In genomic region chr4:143361520-143361919, GRCm38 (mm10) we compare ENCODE assay signal across 23 mouse cellular contexts. TPM values are rescaled to one million over a fixed set of nuclear protein-coding genes. Genes with fewer than 3 reads are reported as not detected.
DNase-seq lines count a peak whose midpoint lies in the region; ATAC-seq and TF ChIP-seq lines count a peak whose summit lies in the region.
"Had no signal": no experiment of that assay in that cellular context is flagged by ENCODE, and none has a peak within 500 bp of the region (broad histone marks: within the 10 kb centered on the region; RNA-seq: fewer than 3 reads in every experiment).

No protein-coding gene starts in this region.

- DNase-seq in cerebellum, postnatal 14 days: peak; percentile 56
- DNase-seq in hindbrain, postnatal 0 days (ENCODE audit: low spot score): peak; percentile 39
- DNase-seq in hindbrain, embryonic 10.5 days (ENCODE audit: low spot score): no peak
- DNase-seq in liver, embryonic 11.5 days (ENCODE audit: low spot score): no peak
- DNase-seq in retina, postnatal 7 days (ENCODE audit: low read depth, low spot score): peak; percentile 51
- no peak for DNase-seq in lung, postnatal 0 days (ENCODE audit: low spot score)
- DNase-seq: adrenal gland, adult 2 months; cerebellum, adult 11-12 months; kidney, adult 2 months; kidney, postnatal 14 days; layer of hippocampus, adult 9-11 months; thymus, postnatal 36 days had no signal

- no peaks in the 10 kb centered on the region for H3K27me3 ChIP-seq in hindbrain, postnatal 0 days (ENCODE audit: insufficient read depth, low read length)
- no peaks in the 10 kb centered on the region for H3K27me3 ChIP-seq in hindbrain, embryonic 10.5 days (ENCODE audit: insufficient read depth, poor library complexity, severe bottlenecking)
- no peaks in the 10 kb centered on the region for H3K27me3 ChIP-seq in liver, embryonic 11.5 days (replicated peaks; ENCODE audit: control insufficient read depth, insufficient read depth, low read length)
- no peaks in the 10 kb centered on the region for H3K27me3 ChIP-seq in lung, postnatal 0 days (replicated peaks; ENCODE audit: insufficient read depth, low read length)
- H3K27me3 ChIP-seq: heart, embryonic 12.5 days; limb, embryonic 15.5 days; midbrain, embryonic 15.5 days had no signal

- no peak for TF ChIP-seq CTCF in hindbrain, postnatal 0 days (IDR thresholded peaks at IDR 0.05; ENCODE audit: low read depth)
- TF ChIP-seq CTCF in lung, postnatal 0 days (IDR thresholded peaks at IDR 0.05): no peak

- no peak overlapping the region for H3K4me3 ChIP-seq in hindbrain, postnatal 0 days (ENCODE audit: low read length)
- H3K4me3 ChIP-seq in hindbrain, embryonic 10.5 days: no peak overlapping the region
- no peak overlapping the region for H3K4me3 ChIP-seq in liver, embryonic 11.5 days (ENCODE audit: low read depth, low read length)
- H3K4me3 ChIP-seq in lung, postnatal 0 days (ENCODE audit: low read depth, low read length): no peak overlapping the region
- H3K4me3 ChIP-seq: erythroblast, embryonic 14.5 days; heart, embryonic 12.5 days; limb, embryonic 15.5 days; midbrain, embryonic 15.5 days had no signal

- H3K9me3 ChIP-seq in hindbrain, postnatal 0 days (ENCODE audit: low read length): no peaks in the 10 kb centered on the region
- no peaks in the 10 kb centered on the region for H3K9me3 ChIP-seq in hindbrain, embryonic 10.5 days
- H3K9me3 ChIP-seq in liver, embryonic 11.5 days (ENCODE audit: control insufficient read depth, low read length): no peaks in the 10 kb centered on the region
- no peaks in the 10 kb centered on the region for H3K9me3 ChIP-seq in lung, postnatal 0 days (ENCODE audit: low read length)
- H3K9me3 ChIP-seq: heart, embryonic 12.5 days; limb, embryonic 15.5 days; midbrain, embryonic 15.5 days had no signal

- 52% methylated on average over 10 of the region's 10 CpGs for WGBS in hindbrain, postnatal 0 days
- WGBS in hindbrain, embryonic 10.5 days: 76% methylated on average over 10 of the region's 10 CpGs
- WGBS in liver, embryonic 11.5 days: 42% methylated on average over 10 of the region's 10 CpGs
- 63% methylated on average over 10 of the region's 10 CpGs for WGBS in lung, postnatal 0 days

- H3K4me2 ChIP-seq in hindbrain, postnatal 0 days (ENCODE audit: low read depth, low read length): no peak overlapping the region
- H3K4me2 ChIP-seq in liver, embryonic 11.5 days: no peak overlapping the region
- no peak overlapping the region for H3K4me2 ChIP-seq in lung, postnatal 0 days (replicated peaks; ENCODE audit: low read depth, low read length)
- H3K4me2 ChIP-seq: heart, embryonic 12.5 days; limb, embryonic 15.5 days; midbrain, embryonic 15.5 days had no signal

- no peak overlapping the region for H3K9ac ChIP-seq in hindbrain, postnatal 0 days (replicated peaks; ENCODE audit: low read length)
- H3K9ac ChIP-seq in liver, embryonic 11.5 days (ENCODE audit: low read depth, low read length): no peak overlapping the region
- H3K9ac ChIP-seq in lung, postnatal 0 days (replicated peaks; ENCODE audit: low read depth): no peak overlapping the region
- H3K9ac ChIP-seq: heart, embryonic 12.5 days; limb, embryonic 15.5 days; midbrain, embryonic 15.5 days had no signal

- no peak for TF ChIP-seq EP300 in lung, postnatal 0 days (IDR thresholded peaks at IDR 0.05)

- H3K36me3 ChIP-seq in hindbrain, postnatal 0 days (ENCODE audit: insufficient read depth, low read length): no peaks in the 10 kb centered on the region
- H3K36me3 ChIP-seq in hindbrain, embryonic 10.5 days: no peaks in the 10 kb centered on the region
- H3K36me3 ChIP-seq in liver, embryonic 11.5 days (ENCODE audit: control insufficient read depth, insufficient read depth, low read length): no peaks in the 10 kb centered on the region
- H3K36me3 ChIP-seq in lung, postnatal 0 days (ENCODE audit: insufficient read depth, low read length): no peaks in the 10 kb centered on the region
- H3K36me3 ChIP-seq: heart, embryonic 12.5 days; limb, embryonic 15.5 days; midbrain, embryonic 15.5 days had no signal

- H3K27ac ChIP-seq in hindbrain, postnatal 0 days: no peak overlapping the region
- no peak overlapping the region; the same call in 1 of the 2 replicates for H3K27ac ChIP-seq in hindbrain, embryonic 10.5 days
- H3K27ac ChIP-seq in liver, embryonic 11.5 days (ENCODE audit: low read depth, low read length): no peak overlapping the region
- no peak overlapping the region for H3K27ac ChIP-seq in lung, postnatal 0 days (ENCODE audit: low read length)
- H3K27ac ChIP-seq: limb, embryonic 15.5 days; midbrain, embryonic 15.5 days had no signal

- no peaks in the 10 kb centered on the region for H3K4me1 ChIP-seq in hindbrain, postnatal 0 days (ENCODE audit: insufficient read depth, low read length)
- peaks cover 9% of the 10 kb centered on the region for H3K4me1 ChIP-seq in hindbrain, embryonic 10.5 days (replicated peaks)
- no peaks in the 10 kb centered on the region for H3K4me1 ChIP-seq in liver, embryonic 11.5 days (replicated peaks; ENCODE audit: control insufficient read depth, insufficient read depth, low read length)
- no peaks in the 10 kb centered on the region for H3K4me1 ChIP-seq in lung, postnatal 0 days (ENCODE audit: insufficient read depth, low read depth, low read length)
- H3K4me1 ChIP-seq: limb, embryonic 15.5 days had no signal

- no peak for ATAC-seq in cerebellum, adult (ENCODE audit: insufficient number of reproducible peaks, low FRiP score, low TSS enrichment)
- no peak for ATAC-seq in hindbrain, postnatal 0 days
- ATAC-seq in liver, embryonic 11.5 days (replicated peaks; ENCODE audit: low FRiP score): peak; percentile 62
- ATAC-seq in lung, postnatal 0 days: no peak
- ATAC-seq: forebrain, embryonic 14.5 days; midbrain, embryonic 15.5 days had no signal

RNA-seq across cellular contexts. Expression of gene Lrrc38, which starts 12.0 kb away (rescaled TPM):
- total RNA-seq in hindbrain, postnatal 0 days (2014; rRNA removed): 0.29 and 0.63 TPM in 2 replicates
- polyA plus RNA-seq in hindbrain, postnatal 0 days (2015; fragmentation: Nextera tagmentation; extraction: Ambion mirVana): 0.84 and 0.97 TPM in 2 replicates
- polyA plus RNA-seq in hindbrain, embryonic 10.5 days (2016; fragmentation: Nextera tagmentation; extraction: Ambion mirVana): 0.14 and 0.18 TPM in 2 replicates
- polyA plus RNA-seq in liver, embryonic 11.5 days (2014; fragmentation: Nextera tagmentation; extraction: Ambion mirVana): not detected in 2 replicates
- not detected in 2 replicates for polyA plus RNA-seq in lung, postnatal 0 days (2015; fragmentation: Nextera tagmentation; extraction: Ambion mirVana)
- total RNA-seq: CH12.LX; megakaryocyte, adult 5-6 weeks had no signal
- polyA plus RNA-seq: erythroblast, embryonic 14.5 days; forebrain, embryonic 14.5 days; gonadal fat pad, adult 2 months; heart, embryonic 12.5 days had no signal

RNA-seq across cellular contexts. Expression of gene Pramel1, which starts 32.7 kb away (rescaled TPM):
- not detected in 2 replicates for total RNA-seq in hindbrain, postnatal 0 days (2014; rRNA removed)
- not detected in 2 replicates for polyA plus RNA-seq in hindbrain, postnatal 0 days (2015; fragmentation: Nextera tagmentation; extraction: Ambion mirVana)
- not detected in 2 replicates for polyA plus RNA-seq in hindbrain, embryonic 10.5 days (2016; fragmentation: Nextera tagmentation; extraction: Ambion mirVana)
- not detected in 2 replicates for polyA plus RNA-seq in liver, embryonic 11.5 days (2014; fragmentation: Nextera tagmentation; extraction: Ambion mirVana)
- not detected in 2 replicates for polyA plus RNA-seq in lung, postnatal 0 days (2015; fragmentation: Nextera tagmentation; extraction: Ambion mirVana)
- total RNA-seq: adrenal gland, adult 2 months; CH12.LX; heart, postnatal 25 days; megakaryocyte, adult 5-6 weeks had no signal
- polyA plus RNA-seq: adrenal gland, adult 2 months; erythroblast, embryonic 14.5 days; forebrain, embryonic 14.5 days; gonadal fat pad, adult 2 months; heart, embryonic 12.5 days; kidney, adult 2 months; limb, embryonic 15.5 days; lung, embryonic 16.5 days; midbrain, embryonic 15.5 days had no signal

RNA-seq across cellular contexts. Expression of gene Pramef8, which starts 50.7 kb away (rescaled TPM):
- 26.1 and 48.5 TPM in 2 replicates for total RNA-seq in hindbrain, postnatal 0 days (2014; rRNA removed)
- polyA plus RNA-seq in hindbrain, postnatal 0 days (2015; fragmentation: Nextera tagmentation; extraction: Ambion mirVana): 16.0 and 18.3 TPM in 2 replicates
- 18.2 and 21.9 TPM in 2 replicates for polyA plus RNA-seq in hindbrain, embryonic 10.5 days (2016; fragmentation: Nextera tagmentation; extraction: Ambion mirVana)
- polyA plus RNA-seq in liver, embryonic 11.5 days (2014; fragmentation: Nextera tagmentation; extraction: Ambion mirVana): 9.0 and 11.5 TPM in 2 replicates
- 9.2 and 10.2 TPM in 2 replicates for polyA plus RNA-seq in lung, postnatal 0 days (2015; fragmentation: Nextera tagmentation; extraction: Ambion mirVana)

Comparison
In these comparisons a context has a peak if more than half of its experiments do, and no peak if none do; other contexts are left out.
1. DNase-seq: peak in cerebellum, postnatal 14 days (2 of 2), hindbrain, postnatal 0 days (single experiment) and retina, postnatal 7 days (single experiment); none in hindbrain, embryonic 10.5 days (single experiment), liver, embryonic 11.5 days (single experiment) and lung, postnatal 0 days (single experiment).